Mouse (Mus musculus) mesoderm, embryonic 11.5 days (tissue): Measurements from ENCODE around the gene Polr2a.
"Not testable (repeated sequence)": the region's sequence is repeated elsewhere in the genome, so short reads cannot be mapped to it uniquely, and the experiment has no call there.

Experiments
- DNase-seq: peaks from one replicate; pipeline ENCODE4 v3.0.0-alpha.2; 2012; ENCODE audit warnings: low read depth, low spot score

Polr2a gene

DNA sequence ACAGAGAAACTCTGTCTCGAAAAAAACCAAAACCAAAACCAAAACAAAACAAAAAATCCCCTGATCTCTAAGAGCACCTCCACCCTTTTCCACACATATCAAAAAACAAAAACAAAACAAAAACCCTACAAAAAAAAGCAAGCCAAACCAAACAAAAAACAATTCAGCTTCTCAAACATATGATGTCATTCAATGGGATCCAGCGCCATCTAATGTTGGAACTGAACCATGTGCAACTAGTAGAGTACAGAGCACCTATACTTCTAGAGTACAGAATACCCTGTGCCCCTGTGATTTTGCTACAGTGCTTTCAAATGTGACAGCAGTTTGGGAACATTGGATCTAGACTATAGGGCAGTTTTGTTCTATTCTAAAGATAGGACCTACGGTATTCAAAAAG is 3.7 kb downstream of the Polr2a start:
- DNase-seq: peak; percentile 35

DNA sequence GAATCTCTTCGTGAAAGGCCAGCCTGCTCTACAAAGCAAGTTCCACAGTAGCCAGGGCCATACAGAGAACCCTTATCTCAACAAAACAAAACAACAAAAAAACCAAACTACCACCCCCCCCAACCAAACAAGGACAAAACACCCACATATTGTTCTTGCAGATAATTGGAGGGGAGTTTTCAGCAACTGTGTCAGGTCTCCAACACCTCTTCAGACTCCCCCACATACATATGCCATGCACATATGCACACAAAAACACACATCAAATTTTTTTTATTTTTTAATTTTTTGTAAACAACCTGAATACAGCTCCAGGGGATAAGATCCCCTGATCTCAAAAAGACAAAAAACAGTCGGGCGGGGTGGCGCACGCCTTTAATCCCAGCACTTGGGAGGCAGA is 4.2 kb downstream of the Polr2a start:
- DNase-seq: no peak

DNA sequence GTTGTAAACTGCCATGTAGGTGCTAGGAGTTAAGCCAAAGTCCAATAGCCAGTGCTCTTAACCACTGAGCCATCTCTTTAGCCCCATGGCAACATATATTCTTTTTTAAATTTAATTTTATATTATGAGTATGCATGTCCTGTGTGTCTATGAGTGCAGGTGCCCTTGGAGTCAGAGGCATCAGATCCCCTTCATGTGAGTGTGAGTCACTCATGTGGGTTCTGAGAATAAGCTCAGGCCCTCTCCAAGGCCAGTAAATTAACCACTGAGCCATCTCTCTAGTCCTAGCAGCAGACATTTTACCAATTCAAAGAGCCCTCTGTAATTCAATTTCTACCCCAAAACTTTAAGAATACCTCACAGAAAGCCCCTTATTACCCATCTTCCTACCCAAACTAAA is 5.8 kb downstream of the Polr2a start:
- DNase-seq: no peak

DNA sequence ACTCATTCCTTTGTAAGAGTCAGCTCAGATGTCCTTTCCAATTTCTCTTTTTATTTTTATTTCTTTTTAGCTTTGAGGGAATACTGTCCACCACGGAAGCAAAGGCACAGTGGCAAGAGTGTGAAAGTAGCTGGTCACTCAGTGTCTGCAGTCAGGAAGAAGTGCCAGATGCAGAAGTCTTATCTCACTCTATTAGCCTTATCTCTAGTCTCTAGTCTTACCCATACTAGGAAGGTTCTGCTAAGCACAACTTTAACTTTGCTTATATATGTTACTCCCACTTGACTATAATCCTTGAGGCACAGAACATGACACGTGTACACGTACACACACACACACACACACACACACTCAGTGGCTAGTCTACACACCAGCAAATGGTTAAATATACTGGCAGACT is 6.8 kb downstream of the Polr2a start:
- DNase-seq: no peak

DNA sequence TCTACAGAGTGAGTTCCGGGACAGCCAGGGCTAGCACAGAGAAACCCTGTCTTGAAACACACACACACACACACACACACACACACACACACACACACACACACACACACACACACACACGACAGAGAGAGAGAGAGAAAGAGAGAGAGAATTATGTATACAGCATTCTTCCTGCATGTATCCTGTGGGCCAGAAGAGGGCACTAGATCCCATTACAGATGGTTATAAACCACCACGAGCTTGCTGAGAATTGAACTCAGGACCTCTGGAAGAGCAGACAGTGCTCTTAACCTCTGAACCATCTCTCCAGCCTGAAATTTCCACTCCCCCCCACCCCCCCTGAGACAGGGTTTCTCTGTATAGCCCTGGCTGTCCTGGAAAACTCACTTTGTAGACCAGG is 27.0 kb downstream of the Polr2a start:
- DNase-seq: not testable (repeated sequence)

DNA sequence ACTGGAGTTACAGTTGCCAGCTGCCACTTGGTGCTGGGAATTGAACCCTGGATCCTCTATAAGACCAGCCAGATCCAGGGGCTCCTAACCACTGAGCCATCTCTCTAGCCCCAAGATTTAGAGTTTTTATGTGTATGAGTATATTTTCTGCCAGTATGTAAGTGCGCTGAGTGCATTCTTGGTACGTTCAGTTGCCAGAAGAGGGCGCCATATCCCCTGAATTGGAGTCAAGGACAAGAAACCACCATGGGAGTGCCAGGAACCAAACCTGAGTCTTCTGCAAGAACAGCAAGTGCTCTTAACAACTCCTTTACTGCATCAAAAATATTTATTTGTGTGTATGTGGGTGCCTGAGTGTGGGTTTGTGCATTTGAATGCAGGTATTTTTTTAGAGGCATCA is 29.4 kb downstream of the Polr2a start:
- DNase-seq: peak; percentile 73

DNA sequence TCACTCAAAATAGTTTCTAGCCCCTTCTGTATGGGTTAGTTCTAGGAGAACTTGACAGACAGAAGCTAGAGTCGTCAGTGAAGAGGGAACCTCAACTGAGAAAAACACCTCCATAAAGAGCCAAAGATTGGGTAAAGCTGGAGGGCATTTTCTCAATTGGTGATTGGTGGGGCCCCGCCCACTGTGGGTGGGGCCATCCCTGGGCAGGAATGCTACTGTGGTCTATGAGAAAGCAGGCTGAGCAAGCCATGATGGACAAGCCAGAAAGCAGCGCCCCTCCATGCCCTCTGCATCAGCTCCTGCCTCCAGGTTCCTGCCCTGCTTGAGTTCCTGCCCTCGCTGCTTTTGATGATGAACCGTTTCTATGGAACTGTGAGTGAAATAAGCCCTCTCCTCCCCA is 32.5 kb downstream of the Polr2a start:
- DNase-seq: no peak

DNA sequence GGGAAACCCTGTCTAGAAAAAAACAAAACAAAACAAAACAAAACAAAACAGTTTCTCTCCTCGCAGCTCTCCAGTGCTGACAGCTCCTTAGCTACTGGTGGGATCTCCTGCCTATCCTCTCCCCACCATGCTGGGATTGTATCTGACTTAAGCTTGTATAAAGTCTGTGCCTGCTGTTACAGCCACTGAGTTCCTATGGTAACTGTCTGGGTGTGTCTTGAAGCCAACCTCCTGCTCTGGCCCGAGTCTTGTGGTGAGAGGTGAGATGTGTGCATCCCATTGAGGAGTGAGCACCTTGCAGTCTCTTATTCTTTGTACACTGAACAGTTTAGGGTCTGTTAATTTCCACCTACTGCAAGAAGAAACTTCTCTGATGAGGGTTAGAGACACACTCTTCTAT is 35.4 kb downstream of the Polr2a start:
- no peak for DNase-seq

DNA sequence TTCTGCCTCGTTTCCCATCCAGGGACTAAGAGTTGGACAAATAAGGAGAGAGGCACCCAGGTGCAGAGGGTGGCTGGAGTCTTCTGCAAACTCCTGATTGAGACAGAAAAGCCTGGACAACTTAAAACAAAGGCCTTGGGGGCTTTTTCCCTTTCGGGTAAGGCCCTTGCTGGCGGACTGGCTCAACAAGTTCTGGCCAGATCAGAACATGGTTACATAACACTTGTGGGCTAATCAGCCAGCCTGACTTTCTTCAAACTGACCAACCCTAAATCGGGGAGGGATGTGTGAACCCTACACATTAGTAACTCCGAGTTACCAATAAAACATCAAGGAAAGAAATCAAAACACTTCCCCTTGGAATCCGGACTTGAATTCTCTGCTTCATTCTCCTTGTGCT is 37.6 kb downstream of the Polr2a start:
- no peak for DNase-seq

DNA sequence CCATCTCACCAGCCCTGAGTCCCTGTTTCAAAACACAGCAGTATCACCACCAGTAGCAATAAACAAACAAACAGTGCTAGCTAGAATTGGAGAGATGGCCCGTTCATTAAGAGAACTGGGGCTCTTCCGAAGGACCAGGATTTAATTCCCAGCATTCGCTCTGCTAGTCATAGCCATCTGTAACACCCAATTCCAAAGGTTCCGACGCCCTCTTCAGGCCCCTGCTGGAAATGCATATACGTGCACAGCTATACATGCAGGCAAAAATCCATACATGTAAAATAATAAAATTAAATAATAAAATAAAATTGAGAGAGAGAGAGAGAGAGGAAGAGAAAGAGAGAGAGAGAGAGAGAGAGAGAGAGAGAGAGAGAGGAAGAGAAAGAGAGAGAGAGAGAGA is 39.0 kb downstream of the Polr2a start:
- DNase-seq: no peak

DNA sequence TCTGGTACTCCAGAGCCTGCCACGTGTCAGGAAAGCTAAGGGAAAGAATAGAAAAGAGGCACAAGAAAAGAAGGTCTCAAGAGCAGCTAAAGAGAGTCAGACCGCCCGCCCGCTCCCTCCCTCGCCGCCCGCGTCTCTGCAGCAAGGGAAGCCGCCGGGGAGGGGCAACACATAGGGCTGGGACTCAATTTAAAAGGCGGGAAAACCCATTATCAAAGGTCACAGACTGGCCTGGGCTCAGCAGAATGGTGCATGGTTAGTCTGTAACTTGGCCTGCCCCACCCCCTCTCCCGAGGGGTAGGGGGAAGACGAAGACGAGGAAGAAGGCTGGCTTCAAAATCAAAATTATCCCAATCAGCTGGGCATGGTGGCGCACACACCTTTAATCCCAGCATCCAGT is 39.8 kb downstream of the Polr2a start:
- DNase-seq: no peak

DNA sequence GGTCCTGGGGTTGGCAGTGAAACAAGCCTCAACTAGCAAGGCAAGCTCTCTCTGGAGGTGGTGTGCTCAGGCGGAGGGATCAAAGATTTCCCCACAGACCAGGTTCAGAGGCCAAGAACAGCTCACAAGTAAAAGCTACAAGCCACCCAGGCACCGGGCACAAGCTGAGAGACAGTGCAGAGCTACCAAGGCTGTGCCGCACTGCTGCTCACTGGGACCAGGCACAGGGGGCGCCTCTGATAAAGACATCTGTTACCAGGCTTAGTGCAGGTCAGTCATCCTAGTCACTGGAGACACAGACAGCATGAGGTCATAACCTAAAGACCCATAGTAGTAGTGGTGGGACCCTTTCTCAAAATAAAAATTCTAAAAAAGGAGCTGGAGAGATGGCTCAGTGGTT is 41.5 kb downstream of the Polr2a start:
- no peak for DNase-seq

DNA sequence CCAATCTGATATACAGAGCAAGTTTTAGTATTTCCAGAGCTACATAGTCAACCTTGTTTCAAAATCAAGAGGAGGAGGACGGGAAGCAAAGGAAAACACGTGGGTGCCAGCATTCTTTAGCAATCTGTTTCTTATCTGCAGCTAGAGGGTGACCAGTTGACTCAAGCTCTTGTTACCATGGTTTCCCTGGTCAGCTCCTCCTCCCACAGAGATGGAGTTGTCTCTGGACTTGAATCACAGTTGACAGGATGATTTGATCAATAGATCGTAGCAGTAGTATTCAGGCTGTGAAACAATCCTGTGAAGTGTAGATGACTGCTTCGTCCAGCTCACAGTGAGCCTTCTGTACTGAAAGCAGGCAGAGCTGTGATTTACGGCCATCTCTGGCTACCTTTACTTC is 42.5 kb downstream of the Polr2a start:
- DNase-seq: peak; percentile 75

DNA sequence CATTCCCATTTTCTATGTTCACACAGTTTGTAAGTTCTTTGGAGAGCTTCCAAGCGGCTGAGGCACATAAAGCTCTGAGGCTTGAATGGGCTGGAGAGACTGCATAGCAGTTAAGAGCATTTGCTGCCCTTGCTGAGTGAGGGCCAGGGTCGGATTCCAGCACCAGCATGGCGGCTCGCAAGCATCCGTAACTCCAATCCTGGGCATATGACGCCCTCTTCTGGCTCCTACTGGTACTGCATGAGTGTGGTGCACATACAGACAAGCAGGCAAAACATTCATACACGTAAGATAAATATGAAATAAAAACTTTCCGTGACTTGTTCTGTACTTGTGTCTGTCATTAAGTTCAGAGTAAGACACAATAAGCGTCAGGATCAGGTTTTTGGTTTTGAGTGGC is 43.0 kb downstream of the Polr2a start:
- DNase-seq: peak; percentile 47

DNA sequence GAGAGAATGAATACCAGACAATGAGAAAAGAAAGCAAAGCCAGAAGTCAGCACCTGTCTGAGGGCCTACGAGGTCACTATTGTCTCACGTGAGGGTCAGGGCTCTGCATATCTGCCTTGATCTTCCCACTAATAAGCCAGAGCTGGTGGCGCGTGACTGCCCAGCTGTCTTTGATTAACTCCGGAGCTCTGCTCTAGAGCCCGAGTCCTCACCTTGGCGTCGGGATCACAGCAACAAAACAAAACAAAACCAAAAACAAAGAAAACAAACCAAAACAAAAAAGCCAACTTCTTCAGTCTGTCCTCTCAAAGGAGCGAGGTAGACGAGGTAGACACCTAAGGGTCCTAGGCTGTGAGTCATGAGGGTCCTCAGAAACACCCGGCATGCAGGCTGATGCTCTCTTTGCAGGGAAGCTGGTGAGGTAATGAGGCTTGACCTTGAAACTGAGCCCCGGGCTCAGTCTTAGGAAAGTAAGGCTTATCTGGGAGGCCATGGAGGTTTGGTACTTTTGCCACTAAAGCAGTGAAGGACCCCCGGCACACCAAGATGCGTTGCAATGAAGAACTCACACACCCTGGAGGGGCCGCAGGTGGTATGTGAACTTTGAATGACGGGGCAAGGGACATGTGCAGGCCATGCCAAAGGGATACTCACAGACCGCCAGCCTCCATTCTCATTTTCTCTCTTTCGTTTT is 43.7 kb downstream of the Polr2a start:
- peak; percentile 54 for DNase-seq

DNA sequence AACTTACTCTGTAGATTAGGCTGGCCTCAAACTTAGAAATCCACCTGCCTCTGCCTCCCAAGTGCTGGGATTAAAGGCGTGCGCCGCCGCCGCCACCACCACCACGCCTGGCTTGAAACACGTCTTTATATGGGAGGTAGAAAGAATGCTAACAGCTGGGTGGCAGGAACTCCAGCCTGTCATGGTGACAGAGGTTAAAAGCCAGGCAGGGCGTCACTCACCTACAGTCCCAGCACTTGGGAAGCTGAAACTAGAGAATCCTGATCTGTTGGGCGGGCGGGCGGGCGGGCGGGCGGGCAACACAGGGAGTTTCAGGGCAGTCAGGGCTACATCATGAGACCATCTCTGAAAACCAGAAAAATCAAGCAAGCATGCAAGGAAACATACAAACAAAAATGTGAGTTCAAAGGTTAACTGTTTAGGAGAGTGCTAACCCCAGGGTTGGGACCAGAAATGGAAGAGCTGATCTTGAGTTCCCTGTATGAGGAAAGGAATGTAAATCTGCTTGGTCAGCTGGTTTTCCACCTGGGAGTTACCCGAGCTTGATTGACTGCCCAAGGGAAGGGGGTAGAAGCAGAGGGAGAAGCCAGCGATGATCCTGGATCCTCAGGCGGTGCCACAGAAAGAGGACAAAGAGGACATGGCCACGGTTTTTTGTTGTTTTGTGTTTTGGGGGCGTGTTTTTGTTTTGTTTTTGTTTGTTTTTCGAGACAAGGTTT is 45.3 kb downstream of the Polr2a start:
- DNase-seq: peak; percentile 42

DNA sequence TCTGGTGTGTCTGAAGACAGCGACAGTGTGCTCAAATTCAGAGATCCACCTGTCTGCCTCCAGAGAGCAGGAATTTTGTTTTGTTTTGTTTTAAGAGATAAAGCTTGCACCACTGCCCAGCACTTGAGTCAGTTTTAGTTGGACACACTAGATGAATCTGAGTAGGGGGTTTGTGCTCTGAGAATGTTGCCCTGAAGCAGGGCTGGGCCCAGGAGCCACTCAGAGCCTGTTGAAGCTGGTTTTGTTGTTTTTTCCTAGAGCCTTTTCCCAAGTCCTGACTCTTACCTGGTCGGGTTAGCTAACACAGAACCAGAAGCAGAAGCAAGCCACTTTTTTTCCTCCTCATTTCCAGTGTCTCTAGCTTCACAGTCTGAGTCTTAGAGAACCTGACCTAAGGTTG is 47.4 kb downstream of the Polr2a start:
- no peak for DNase-seq

DNA sequence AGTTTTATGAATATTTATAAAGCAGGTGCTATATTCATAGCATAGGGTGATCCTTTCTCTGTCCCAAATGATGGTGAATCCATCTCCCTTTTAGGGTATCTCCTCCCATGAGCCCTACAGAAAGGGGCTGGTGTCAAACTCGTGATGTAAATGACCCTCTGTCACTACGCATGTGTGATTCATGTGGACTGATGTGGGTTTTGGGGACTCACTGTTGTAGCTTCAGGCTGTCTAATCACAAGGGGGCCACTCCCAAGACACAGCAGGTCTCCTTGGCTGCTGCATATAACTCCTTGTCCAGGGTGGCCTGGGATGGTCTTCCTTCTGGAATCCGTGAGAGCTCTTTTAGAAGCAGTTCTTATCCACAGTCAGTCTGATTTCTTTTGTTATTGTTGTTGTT is 48.0 kb downstream of the Polr2a start:
- DNase-seq: no peak

DNA sequence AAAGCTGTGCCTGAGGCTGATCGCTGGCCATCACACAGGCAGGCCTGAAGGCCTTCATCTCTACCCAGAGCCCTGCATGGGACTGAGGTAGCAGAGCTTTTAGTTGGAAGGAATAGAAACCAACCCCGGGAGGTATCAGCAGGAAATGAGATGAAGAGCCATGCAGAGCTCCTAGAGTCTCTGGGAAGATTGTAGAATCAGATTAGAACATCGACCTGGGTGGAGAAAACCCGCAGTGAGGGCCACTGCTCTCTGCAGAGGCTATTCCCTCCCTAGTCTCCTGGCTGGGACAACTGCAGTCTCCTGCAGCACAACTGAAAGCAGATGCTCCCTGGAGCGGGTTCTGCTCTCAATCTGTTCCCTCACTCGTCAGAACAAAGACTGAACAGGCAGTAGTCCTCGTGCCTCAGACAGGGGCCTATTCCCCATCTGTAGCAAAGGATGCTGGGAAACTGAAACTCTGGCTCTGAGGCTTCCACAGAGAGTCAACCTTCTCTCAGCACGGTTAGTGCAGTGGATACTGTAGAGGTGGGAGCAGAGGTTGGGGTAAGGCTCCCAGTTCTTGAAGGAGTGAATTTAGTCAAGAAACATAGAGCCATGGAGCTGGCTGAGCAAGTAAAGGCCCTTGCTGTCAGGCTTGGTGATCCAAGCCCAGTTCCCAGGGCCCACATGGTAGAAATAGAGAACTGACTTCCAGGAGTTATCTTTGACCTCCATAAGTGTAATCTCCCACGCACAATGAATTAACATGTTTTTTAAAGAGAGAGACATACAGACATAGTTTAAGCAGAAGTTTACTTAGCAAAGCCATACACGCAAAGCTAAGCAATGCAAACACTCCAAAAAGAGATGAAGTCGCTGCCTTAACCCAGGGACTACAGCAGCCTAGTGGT is 48.6 kb downstream of the Polr2a start:
- no peak for DNase-seq

DNA sequence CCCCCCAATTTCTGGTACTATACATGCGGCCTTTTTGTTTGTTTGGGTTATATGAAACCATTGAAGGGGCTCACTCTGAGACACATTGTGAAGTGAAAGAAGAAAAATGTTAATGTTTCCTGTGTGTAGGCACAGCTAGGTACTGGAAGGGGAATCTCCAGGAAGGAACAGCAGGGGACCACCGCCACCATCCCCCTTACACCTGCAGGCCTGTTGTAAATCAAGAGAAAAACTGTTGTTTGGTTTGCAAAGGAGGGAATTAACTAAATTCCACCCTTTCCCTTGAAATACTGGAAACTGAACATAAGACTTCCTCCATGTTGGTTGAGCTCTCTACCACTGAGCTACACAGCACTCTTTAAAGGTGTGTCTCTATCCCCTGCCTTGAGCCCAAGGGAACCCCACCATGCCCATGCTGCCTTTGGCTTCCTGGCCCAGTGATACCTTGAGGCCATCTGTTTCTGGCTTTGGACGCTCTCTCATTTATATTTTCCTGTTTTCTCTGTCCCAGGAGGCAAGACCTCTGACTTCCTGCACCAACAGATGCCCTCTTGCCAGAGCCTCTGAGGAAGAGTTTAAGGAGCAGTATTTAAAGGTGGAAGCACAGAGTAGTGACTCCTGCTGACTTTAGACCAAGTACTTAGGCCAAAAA is 49.7 kb downstream of the Polr2a start:
- no peak for DNase-seq

DNA sequence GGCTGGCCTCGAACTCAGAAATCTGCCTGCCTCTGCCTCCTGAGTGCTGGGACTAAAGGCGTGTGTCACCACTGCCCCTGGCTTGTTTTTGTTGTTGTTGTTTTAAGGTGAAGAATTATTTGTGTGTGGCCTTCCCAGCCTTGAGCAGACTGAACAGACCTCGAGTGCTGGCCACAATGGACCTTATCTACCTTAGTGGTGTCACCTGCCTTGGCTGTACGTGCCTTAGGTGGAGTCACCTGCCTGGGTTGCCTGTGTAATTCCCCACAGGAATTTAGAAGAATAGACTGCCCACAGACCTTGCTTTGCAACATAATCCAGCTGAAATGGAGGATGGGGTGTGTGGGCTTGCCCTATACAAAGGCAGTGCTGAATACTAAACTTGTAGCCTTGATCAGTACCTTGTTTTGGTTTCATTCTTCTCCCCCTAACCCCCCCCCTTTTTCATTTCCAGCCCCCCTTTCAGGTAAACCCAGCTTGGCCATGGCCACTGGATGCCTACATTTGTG is 50.5 kb downstream of the Polr2a start:
- DNase-seq: no peak

DNA sequence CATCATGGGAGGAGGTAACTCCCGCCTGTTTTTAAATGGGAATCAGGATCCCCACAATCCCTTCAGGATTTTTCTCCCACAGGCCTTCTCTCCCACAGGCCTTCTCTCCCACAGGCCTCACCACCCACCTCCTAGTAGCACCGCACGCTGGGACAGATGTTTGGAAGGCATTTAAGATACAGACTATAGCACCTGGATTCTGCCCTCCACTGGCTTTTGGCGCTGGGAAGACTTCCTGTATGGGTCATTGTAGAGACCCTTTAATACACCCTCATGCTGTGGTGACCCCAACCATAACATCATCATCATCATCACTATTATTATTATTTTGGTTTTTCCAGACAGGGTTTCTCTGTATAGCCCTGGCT is 51.0 kb downstream of the Polr2a start:
- no peak for DNase-seq
